Mouse (Mus musculus): ENCODE results near the gene Tmem198.

Tmem198 gene

GRCm38 (mm10) chr1:75516703-75517380 is 37.5 kb downstream of the Tmem198 start:
- DNase-seq (ENCODE audit: low spot score in 2 of 2): no peak

GRCm38 (mm10) chr1:75517984-75518383 is 38.7 kb downstream of the Tmem198 start:
- no peak for DNase-seq (ENCODE audit: low spot score in 2 of 2)

- no peak for DNase-seq (ENCODE audit: low spot score in 2 of 2)
Measured at GRCm38 (mm10) chr1:75518427-75518826, 39.1 kb downstream of the Tmem198 start.

- no peak for DNase-seq (ENCODE audit: low spot score in 2 of 2)
Measured at GRCm38 (mm10) chr1:75519576-75519975, 40.2 kb downstream of the Tmem198 start.

GRCm38 (mm10) chr1:75521321-75522031 is 42.1 kb downstream of the Tmem198 start, which contains the start of gene Stk11ip:
Stk11ip (plus strand) TSS chr1:75521529.
- peak; percentile 85 to 86 for DNase-seq (ENCODE audit: low spot score in 2 of 2)

GRCm38 (mm10) chr1:75524679-75525078 is 45.3 kb downstream of the Tmem198 start:
- no peak for DNase-seq (ENCODE audit: low spot score in 2 of 2)

- DNase-seq (ENCODE audit: low spot score in 2 of 2): no peak
Measured at GRCm38 (mm10) chr1:75530546-75530945, 51.2 kb downstream of the Tmem198 start.

- no peak for DNase-seq (ENCODE audit: low spot score in 2 of 2)
Measured at GRCm38 (mm10) chr1:75532280-75533172, 53.2 kb downstream of the Tmem198 start.

- DNase-seq (ENCODE audit: low spot score in 2 of 2): no peak
Measured at GRCm38 (mm10) chr1:75533325-75534252, 54.3 kb downstream of the Tmem198 start.
